Mouse (Mus musculus) liver, postnatal 0 days (tissue): ENCODE results near the gene Atad5. TPM values are rescaled to one million over a fixed set of nuclear protein-coding genes. Genes with fewer than 3 reads are reported as not detected.

ENCODE experiments used
- ATAC-seq: fragments of 200-750 bp; cut with Nextera tagmentation; 2 replicates; pipeline ENCODE4 v1.8.0; 2017; ENCODE audit warnings: mild to moderate bottlenecking, moderate library complexity
- DNase-seq: peaks from one replicate; pipeline ENCODE4 v3.0.0-alpha.2; 2016
- H3K27ac ChIP-seq: fragments of 300-500 bp; sonication (generic); 2 replicates; pipeline ENCODE4 v1.5.1; 2014; ENCODE audit warnings: antibody characterized with exemption, moderate library complexity, mild to moderate bottlenecking, low read depth
- H3K27me3 ChIP-seq: fragments of 300-500 bp; sonication (generic); 2 replicates; pipeline ENCODE4 v1.6.1; 2014; ENCODE audit warnings: low read length, control low read depth, mixed read lengths; ENCODE audit not compliant: insufficient read depth
- H3K36me3 ChIP-seq: fragments of 300-500 bp; sonication (generic); replicated peaks from 2 replicates; pipeline ENCODE4 v1.6.1; 2014; ENCODE audit warnings: mild to moderate bottlenecking, control low read depth, low read length, moderate library complexity, mixed read lengths; ENCODE audit not compliant: insufficient read depth
- H3K4me1 ChIP-seq: fragments of 300-500 bp; sonication (generic); 2 replicates; pipeline ENCODE4 v1.6.1; 2014; ENCODE audit warnings: antibody characterized with exemption, mild to moderate bottlenecking, control low read depth; ENCODE audit not compliant: insufficient read depth
- H3K4me2 ChIP-seq: fragments of 300-500 bp; sonication (generic); 2 replicates; pipeline ENCODE4 v1.6.1; 2014; ENCODE audit warnings: low read depth, mild to moderate bottlenecking, low read length, moderate library complexity, mixed read lengths
- H3K4me3 ChIP-seq: fragments of 300-500 bp; sonication (generic); 2 replicates; pipeline ENCODE4 v1.5.1; 2014; ENCODE audit warnings: low read depth, low read length
- H3K9ac ChIP-seq: fragments of 300-500 bp; sonication (generic); replicated peaks from 2 replicates; pipeline ENCODE4 v1.6.1; 2014; ENCODE audit warnings: mild to moderate bottlenecking, moderate library complexity
- H3K9me3 ChIP-seq: fragments of 300-500 bp; sonication (generic); 2 replicates; pipeline ENCODE4 v1.6.1; 2016; ENCODE audit warnings: mild to moderate bottlenecking, control low read depth, low read length, mixed read lengths
- CTCF ChIP-seq: sonication (generic); IDR thresholded peaks from 2 replicates; pipeline ENCODE4 v1.5.1; 2016; ENCODE audit warnings: antibody characterized with exemption, low read depth
- EP300 ChIP-seq: IDR thresholded peaks from 2 replicates; pipeline ENCODE4 v1.6.1; 2016; ENCODE audit warnings: antibody characterized with exemption, low read depth, mild to moderate bottlenecking
- WGBS: fragments of 180-500 bp; shearing (Covaris S2); extraction: QIAGEN DNeasy Blood & Tissue Kit; methylation state at CpG from one replicate; pipeline ENCODE4 v1.1.7; 2014; ENCODE audit not compliant: insufficient replicate concordance; 5-methylcytosine and 5-hydroxymethylcytosine counted together
- polyA plus RNA-seq: library from polyadenylated mRNA; unstranded; fragments of >200 nt; fragmentation: Nextera tagmentation; extraction: Ambion mirVana; gene quantifications from 2 replicates; pipeline ENCODE4 v1.2.1, GENCODE M21; 2015

Gene Atad5
- polyA plus RNA-seq, 1 experiment from 2014 or later, result 4.9 TPM

DNA sequence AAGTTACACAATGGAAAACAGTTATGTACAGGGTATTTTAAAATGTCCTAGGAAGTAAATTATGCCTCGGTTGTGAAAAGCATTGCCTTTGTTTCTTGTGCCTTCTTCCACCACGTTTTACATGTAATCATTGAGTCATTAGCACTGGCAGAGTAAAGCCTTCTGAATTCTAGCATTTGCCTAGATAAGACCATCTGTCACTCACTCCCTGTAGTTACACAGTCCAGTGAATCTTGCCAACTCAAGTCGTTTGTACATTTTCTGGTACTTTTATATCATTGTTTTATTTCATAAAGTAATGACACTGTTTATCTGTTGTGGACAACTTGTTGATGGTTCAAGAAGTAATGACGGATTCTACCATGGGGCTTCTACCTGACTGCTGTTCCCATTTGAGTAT lies 45.5 kb downstream of the Atad5 start:
- no peak overlapping the region for H3K9ac ChIP-seq
- no peaks in the 10 kb centered on the region for H3K27me3 ChIP-seq
- H3K27ac ChIP-seq, result no peak overlapping the region
- no peaks in the 10 kb centered on the region for H3K4me1 ChIP-seq
- ATAC-seq (no peak), DNase-seq (no peak)
- H3K36me3 ChIP-seq, result peaks cover 62% of the 10 kb centered on the region
- H3K9me3 ChIP-seq, result no peaks in the 10 kb centered on the region
- WGBS, result 63% methylated on average over 4 of the region's 4 CpGs
- no peak overlapping the region for H3K4me3 ChIP-seq
- TF ChIP-seq CTCF, result no peak
- TF ChIP-seq EP300, result no peak
- H3K4me2 ChIP-seq, result no peak overlapping the region

DNA sequence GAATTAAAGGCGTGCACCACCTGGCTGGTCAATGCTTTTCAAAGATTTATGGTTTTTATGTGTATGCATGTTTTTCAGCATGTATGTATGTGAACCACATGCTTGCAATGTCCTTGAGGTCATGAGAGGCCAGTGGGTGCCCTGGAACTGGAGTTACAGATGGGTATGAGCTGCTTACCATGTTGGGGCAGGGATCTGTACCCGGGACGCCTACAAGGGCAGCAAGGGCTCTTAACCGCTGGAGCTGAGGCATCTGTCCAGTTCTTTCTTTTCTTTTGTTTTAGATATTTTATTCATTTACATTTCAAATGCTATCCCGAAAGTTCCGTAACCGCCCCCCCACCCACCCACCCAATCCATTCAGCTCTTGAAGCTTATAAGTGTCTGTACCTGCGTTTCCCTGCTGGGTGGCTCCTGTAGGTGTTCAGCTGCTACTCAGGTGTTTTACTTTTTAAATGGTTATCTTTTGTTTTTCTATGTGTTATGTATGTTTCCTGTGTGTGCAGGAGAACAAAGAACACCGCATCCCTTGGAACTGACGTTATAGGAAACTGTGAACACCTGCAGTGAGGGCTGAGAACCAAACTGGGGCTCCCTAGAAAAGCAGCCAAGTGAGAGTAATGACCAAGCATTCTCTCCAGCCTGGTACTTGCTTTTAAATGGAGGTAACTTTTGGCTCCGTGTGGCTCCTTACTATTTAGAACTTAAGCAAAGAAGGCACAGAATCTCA lies 46.9 kb downstream of the Atad5 start:
- H3K4me2 ChIP-seq, result no peak overlapping the region
- H3K36me3 ChIP-seq, result peaks cover 58% of the 10 kb centered on the region
- H3K27ac ChIP-seq, result no peak overlapping the region
- TF ChIP-seq EP300, result no peak
- TF ChIP-seq CTCF, result no peak
- no peak for ATAC-seq
- 95% methylated on average over 11 of the region's 11 CpGs for WGBS
- 0 out of 2 replicates have a peak, but pooled peaks cover 4% of the 10 kb centered on the region for H3K4me1 ChIP-seq
- H3K27me3 ChIP-seq, result no peaks in the 10 kb centered on the region
- no peak overlapping the region for H3K4me3 ChIP-seq
- no peak for DNase-seq
- no peak overlapping the region for H3K9ac ChIP-seq
- no peaks in the 10 kb centered on the region for H3K9me3 ChIP-seq

DNA sequence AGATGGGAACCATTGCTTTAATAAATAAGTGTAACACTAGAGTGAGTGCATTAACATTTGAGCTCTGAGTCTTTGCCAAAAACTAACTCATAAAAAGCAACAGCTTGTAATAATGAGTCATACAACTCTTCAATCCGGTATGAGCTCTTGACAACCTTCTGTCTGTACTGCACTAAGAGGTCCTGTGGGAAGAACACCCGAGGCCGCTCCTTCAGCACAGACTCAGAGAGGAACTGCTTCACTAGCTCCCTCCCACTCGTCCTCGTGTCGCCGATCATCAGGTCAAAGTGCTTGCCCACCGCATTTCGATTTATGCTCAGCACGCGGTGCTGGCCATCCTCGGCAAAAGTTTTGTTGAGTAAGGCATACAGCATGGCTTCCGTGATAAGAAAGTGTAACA lies 47.6 kb downstream of the Atad5 start:
- no peaks in the 10 kb centered on the region for H3K27me3 ChIP-seq
- ATAC-seq, result no peak
- WGBS, result 90% methylated on average over 13 of the region's 13 CpGs
- 0 out of 2 replicates have a peak, but pooled peaks cover 4% of the 10 kb centered on the region for H3K4me1 ChIP-seq
- no peaks in the 10 kb centered on the region for H3K9me3 ChIP-seq
- no peak overlapping the region for H3K4me2 ChIP-seq
- no peak overlapping the region for H3K4me3 ChIP-seq
- no peak overlapping the region for H3K27ac ChIP-seq
- no peak for TF ChIP-seq EP300
- TF ChIP-seq CTCF, result no peak
- H3K36me3 ChIP-seq, result peaks cover 54% of the 10 kb centered on the region
- H3K9ac ChIP-seq, result no peak overlapping the region
- no peak for DNase-seq

DNA sequence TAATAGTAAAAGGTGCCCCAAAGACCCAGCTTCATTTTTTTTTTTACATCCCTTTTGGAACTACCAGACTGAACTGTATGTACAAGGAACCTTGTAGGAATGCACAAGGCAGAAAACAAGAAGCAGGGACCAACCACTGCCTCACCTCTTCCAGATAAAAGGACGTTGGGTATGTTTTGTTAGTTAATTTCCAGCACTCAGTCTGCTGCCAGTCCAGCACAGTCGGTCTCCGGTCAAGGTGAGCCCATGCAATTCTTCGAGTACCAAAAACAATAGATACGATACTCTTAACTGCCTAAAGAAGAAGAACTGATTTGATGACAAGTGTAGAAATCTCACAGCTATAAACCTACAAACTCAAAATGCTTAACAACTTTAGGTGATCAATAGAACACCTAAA lies 48.6 kb downstream of the Atad5 start:
- ATAC-seq, result no peak
- WGBS, result 88% methylated on average over 5 of the region's 5 CpGs
- no peaks in the 10 kb centered on the region for H3K9me3 ChIP-seq
- no peak overlapping the region for H3K27ac ChIP-seq
- H3K4me3 ChIP-seq, result no peak overlapping the region
- no peak for DNase-seq
- H3K36me3 ChIP-seq, result peaks cover 45% of the 10 kb centered on the region
- H3K9ac ChIP-seq, result no peak overlapping the region
- no peaks in the 10 kb centered on the region for H3K27me3 ChIP-seq
- H3K4me1 ChIP-seq, result peaks cover 6% of the 10 kb centered on the region; the same call in 1 of the 2 replicates
- TF ChIP-seq CTCF (no peak), EP300 (no peak)
- H3K4me2 ChIP-seq, result no peak overlapping the region

DNA sequence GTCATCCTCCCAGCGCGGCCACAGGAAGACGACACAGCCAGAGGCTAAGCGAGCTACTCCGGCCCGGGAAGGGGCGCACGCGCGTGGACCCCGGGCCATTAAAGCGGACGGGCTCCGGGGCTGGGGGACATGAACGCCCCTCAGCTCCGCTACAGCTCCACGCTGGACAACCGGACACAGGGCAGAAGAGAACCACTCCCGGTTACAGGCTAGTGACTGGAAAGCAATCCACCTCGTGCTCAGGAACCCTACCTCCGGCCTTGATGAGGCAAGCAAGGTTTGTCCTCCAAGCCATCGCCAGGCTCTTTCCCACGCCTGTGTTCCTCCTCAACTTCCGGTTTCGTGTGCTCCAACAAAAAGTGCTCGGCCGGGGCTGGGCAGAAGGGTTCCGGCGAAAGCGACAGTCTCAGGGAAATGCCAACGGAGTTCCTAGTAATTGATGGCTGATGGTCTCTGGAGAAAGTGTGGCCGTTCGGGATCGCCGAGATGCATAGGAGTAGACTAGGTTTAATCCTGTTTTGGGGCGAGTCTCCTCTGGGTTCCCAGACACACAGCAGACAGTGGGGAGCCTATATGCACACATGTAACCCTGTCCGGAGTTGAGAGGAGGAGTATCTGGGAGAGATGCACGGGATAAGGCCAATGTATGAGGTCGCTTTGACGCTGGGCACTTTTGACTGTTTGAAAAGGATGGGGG lies 52.8 kb downstream of the Atad5 start, which contains the start of gene Tefm:
Gene Tefm (minus strand): TSS at position 351 of the 697 bp plus-strand sequence.
- peak within 1 kb of the TSS; percentile 90 for H3K4me2 ChIP-seq
- peak within 1 kb of the TSS; percentile 75 for H3K4me3 ChIP-seq
- H3K4me1 ChIP-seq, result peaks cover 19% of the 10 kb centered on the region
- no peaks in the 10 kb centered on the region for H3K27me3 ChIP-seq
- H3K9me3 ChIP-seq, result no peaks in the 10 kb centered on the region
- ATAC-seq (peak; percentile 90), DNase-seq (peak; percentile 87)
- peaks cover 13% of the 10 kb centered on the region for H3K36me3 ChIP-seq
- TF ChIP-seq EP300 (peak; percentile 64), CTCF (no peak)
- WGBS, result under 1% methylated on average over 40 of the region's 40 CpGs
- peak within 1 kb of the TSS; percentile 91 for H3K27ac ChIP-seq
- H3K9ac ChIP-seq, result peak within 1 kb of the TSS; percentile 85

DNA sequence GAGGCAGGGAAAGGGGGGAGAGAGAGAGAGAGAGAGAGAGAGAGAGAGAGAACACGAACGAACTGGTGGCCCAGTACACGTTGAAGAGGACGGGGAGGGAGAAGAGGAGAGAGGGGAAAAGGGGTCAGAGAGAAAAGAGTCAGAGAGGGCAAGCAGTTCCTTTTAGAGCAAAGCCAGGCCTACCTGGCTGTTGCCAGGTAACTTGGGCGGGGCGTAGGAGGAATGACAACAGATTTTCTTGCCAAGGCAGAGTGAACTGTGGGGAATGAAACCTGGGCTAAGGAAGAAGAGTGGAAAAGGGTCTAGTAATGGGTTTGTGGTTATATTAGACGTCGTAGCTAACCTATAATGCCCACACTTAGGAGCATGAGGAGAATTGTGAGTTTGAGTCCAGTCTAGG lies 53.7 kb downstream of the Atad5 start:
- H3K9me3 ChIP-seq, result no peaks in the 10 kb centered on the region
- no peak overlapping the region for H3K9ac ChIP-seq
- H3K4me1 ChIP-seq, result peaks cover 19% of the 10 kb centered on the region
- H3K27ac ChIP-seq, result no peak overlapping the region
- H3K4me2 ChIP-seq, result peak overlapping the region; percentile 90
- DNase-seq (no peak), ATAC-seq (no peak)
- H3K4me3 ChIP-seq, result no peak overlapping the region
- TF ChIP-seq EP300, result no peak
- TF ChIP-seq CTCF, result no peak
- H3K36me3 ChIP-seq, result peaks cover 7% of the 10 kb centered on the region
- H3K27me3 ChIP-seq, result no peaks in the 10 kb centered on the region
- WGBS, result 43% methylated on average over 8 of the region's 8 CpGs
